Mouse (Mus musculus): ENCODE measurements at regions not wholly inside any gene's neighbourhood (a gene's known extent, or its start where the extent isn't known, plus 50 kb on each side); places are given as distances from the start of the nearest gene placed in this dataset.
"Not testable (repeated sequence)": the region's sequence is repeated elsewhere in the genome, so short reads cannot be mapped to it uniquely, and the experiment has no call there.

GRCm38 (mm10) chr17:62178612-62179210 is 702.4 kb downstream of the Efna5 start:
- WGBS, result 72% methylated on average over 2 of the region's 2 CpGs
- ATAC-seq (ENCODE audit: insufficient read depth) (no peak), DNase-seq (no peak)
- Histone ChIP-seq H3K27me3 (ENCODE audit: insufficient read depth, low read length) (no peaks in the 10 kb centered on the region), H3K4me2 (no peak overlapping the region), H3K9me3 (ENCODE audit: low read depth, low read length) (no peaks in the 10 kb centered on the region), H3K4me1 (ENCODE audit: insufficient read depth) (no peaks in the 10 kb centered on the region), H3K4me3 (ENCODE audit: low read depth, low read length) (no peak overlapping the region), H3K9ac (no peak overlapping the region), H3K36me3 (ENCODE audit: insufficient read depth) (no peaks in the 10 kb centered on the region), H3K27ac (ENCODE audit: low read depth) (no peak overlapping the region)
- no peak for TF ChIP-seq CTCF (IDR thresholded peaks at IDR 0.05; ENCODE audit: low read depth)

DNA sequence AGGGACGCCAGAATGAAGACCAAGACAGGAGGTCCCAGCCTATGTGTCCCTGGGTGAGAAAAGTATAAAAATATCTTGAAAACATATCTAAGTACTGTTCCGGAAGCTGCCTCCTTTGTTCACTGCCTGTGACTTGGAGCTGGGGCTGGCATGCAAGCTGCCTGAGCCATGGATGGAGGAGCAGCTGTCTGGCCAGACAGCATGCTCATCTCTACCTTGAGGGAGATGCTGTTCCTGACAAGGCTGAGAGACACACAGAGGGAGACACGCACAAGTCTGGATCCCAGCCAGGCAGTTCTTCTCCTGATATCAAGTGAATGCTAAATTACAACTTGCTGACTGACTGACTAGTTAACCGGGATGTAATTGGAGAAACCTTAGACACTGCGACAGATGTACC is 704.8 kb downstream of the Efna5 start:
- H3K9me3 ChIP-seq (ENCODE audit: low read depth, low read length), result no peaks in the 10 kb centered on the region
- DNase-seq (no peak), ATAC-seq (ENCODE audit: insufficient read depth) (no peak)
- H3K27ac ChIP-seq (ENCODE audit: low read depth), result no peak overlapping the region
- TF ChIP-seq CTCF (IDR thresholded peaks at IDR 0.05; ENCODE audit: low read depth), result no peak
- 59% methylated on average over 5 of the region's 5 CpGs for WGBS
- no peaks in the 10 kb centered on the region for H3K36me3 ChIP-seq (ENCODE audit: insufficient read depth)
- no peaks in the 10 kb centered on the region for H3K27me3 ChIP-seq (ENCODE audit: insufficient read depth, low read length)
- H3K4me2 ChIP-seq, result no peak overlapping the region
- no peaks in the 10 kb centered on the region for H3K4me1 ChIP-seq (ENCODE audit: insufficient read depth)
- H3K9ac ChIP-seq, result no peak overlapping the region
- H3K4me3 ChIP-seq (ENCODE audit: low read depth, low read length), result no peak overlapping the region

- H3K27me3 ChIP-seq (ENCODE audit: insufficient read depth, low read length), result no peaks in the 10 kb centered on the region
- 59% methylated on average over 5 of the region's 5 CpGs for WGBS
- no peak overlapping the region for H3K27ac ChIP-seq (ENCODE audit: low read depth)
- H3K4me3 ChIP-seq (ENCODE audit: low read depth, low read length), result no peak overlapping the region
- no peaks in the 10 kb centered on the region for H3K4me1 ChIP-seq (ENCODE audit: insufficient read depth)
- no peak for DNase-seq
- no peaks in the 10 kb centered on the region for H3K36me3 ChIP-seq (ENCODE audit: insufficient read depth)
- no peak for TF ChIP-seq CTCF (IDR thresholded peaks at IDR 0.05; ENCODE audit: low read depth)
- no peaks in the 10 kb centered on the region for H3K9me3 ChIP-seq (ENCODE audit: low read depth, low read length)
- ATAC-seq (ENCODE audit: insufficient read depth), result no peak
- H3K4me2 ChIP-seq, result no peak overlapping the region
- H3K9ac ChIP-seq, result no peak overlapping the region
Observed at GRCm38 (mm10) chr17:62172305-62172704, 708.8 kb downstream of the Efna5 start.

GRCm38 (mm10) chr17:62171532-62171931 is 709.6 kb downstream of the Efna5 start:
- no peaks in the 10 kb centered on the region for H3K9me3 ChIP-seq (ENCODE audit: low read depth, low read length)
- H3K4me1 ChIP-seq (ENCODE audit: insufficient read depth), result no peaks in the 10 kb centered on the region
- H3K4me2 ChIP-seq, result no peak overlapping the region
- TF ChIP-seq CTCF (IDR thresholded peaks at IDR 0.05; ENCODE audit: low read depth), result no peak
- H3K27ac ChIP-seq (ENCODE audit: low read depth), result no peak overlapping the region
- DNase-seq (peak; percentile 69), ATAC-seq (ENCODE audit: insufficient read depth) (peak; percentile 66; the same call in 1 of the 2 replicates)
- WGBS, result 42% methylated on average over 4 of the region's 4 CpGs
- no peak overlapping the region for H3K4me3 ChIP-seq (ENCODE audit: low read depth, low read length)
- no peak overlapping the region for H3K9ac ChIP-seq
- H3K36me3 ChIP-seq (ENCODE audit: insufficient read depth), result no peaks in the 10 kb centered on the region
- H3K27me3 ChIP-seq (ENCODE audit: insufficient read depth, low read length), result no peaks in the 10 kb centered on the region

DNA sequence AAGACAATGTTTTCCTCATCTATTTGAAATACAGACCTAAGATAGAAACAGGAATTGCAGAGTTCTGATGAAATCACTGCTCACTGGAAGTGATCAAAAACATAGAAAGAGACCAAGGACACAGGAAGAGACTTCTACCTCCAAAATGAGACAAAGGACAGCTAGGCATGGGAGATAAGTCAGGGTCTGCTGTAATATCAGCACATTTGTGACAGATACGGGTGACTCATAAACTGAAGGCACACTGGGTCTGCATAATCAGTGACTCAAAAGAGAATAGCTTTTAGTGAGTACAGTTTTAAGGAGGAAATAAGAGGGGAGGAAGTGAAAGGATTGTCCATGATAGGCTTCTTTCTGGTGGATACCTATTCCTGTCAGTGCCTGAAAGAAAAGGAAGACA is 719.7 kb downstream of the Efna5 start:
- no peak overlapping the region for H3K4me2 ChIP-seq
- H3K27me3 ChIP-seq (ENCODE audit: insufficient read depth, low read length), result no peaks in the 10 kb centered on the region
- H3K9ac ChIP-seq, result no peak overlapping the region
- no peaks in the 10 kb centered on the region for H3K4me1 ChIP-seq (ENCODE audit: insufficient read depth)
- 75% methylated on average over 1 of the region's 1 CpGs for WGBS
- H3K36me3 ChIP-seq (ENCODE audit: insufficient read depth), result no peaks in the 10 kb centered on the region
- no peaks in the 10 kb centered on the region for H3K9me3 ChIP-seq (ENCODE audit: low read depth, low read length)
- DNase-seq, result no peak
- ATAC-seq (ENCODE audit: insufficient read depth), result no peak
- TF ChIP-seq CTCF (IDR thresholded peaks at IDR 0.05; ENCODE audit: low read depth), result no peak
- H3K4me3 ChIP-seq (ENCODE audit: low read depth, low read length), result no peak overlapping the region
- H3K27ac ChIP-seq (ENCODE audit: low read depth), result no peak overlapping the region

- no peak overlapping the region for H3K4me3 ChIP-seq (ENCODE audit: low read depth, low read length)
- no peak overlapping the region for H3K4me2 ChIP-seq
- H3K36me3 ChIP-seq (ENCODE audit: insufficient read depth), result no peaks in the 10 kb centered on the region
- no peak for DNase-seq
- no peak for TF ChIP-seq CTCF (IDR thresholded peaks at IDR 0.05; ENCODE audit: low read depth)
- no peaks in the 10 kb centered on the region for H3K4me1 ChIP-seq (ENCODE audit: insufficient read depth)
- H3K9me3 ChIP-seq (ENCODE audit: low read depth, low read length), result no peaks in the 10 kb centered on the region
- H3K27me3 ChIP-seq (ENCODE audit: insufficient read depth, low read length), result no peaks in the 10 kb centered on the region
- no peak overlapping the region for H3K9ac ChIP-seq
- ATAC-seq (ENCODE audit: insufficient read depth), result no peak
- H3K27ac ChIP-seq (ENCODE audit: low read depth), result no peak overlapping the region
- 81% methylated on average over 2 of the region's 2 CpGs for WGBS
Observed at GRCm38 (mm10) chr17:62160301-62160700, 720.8 kb downstream of the Efna5 start.

DNA sequence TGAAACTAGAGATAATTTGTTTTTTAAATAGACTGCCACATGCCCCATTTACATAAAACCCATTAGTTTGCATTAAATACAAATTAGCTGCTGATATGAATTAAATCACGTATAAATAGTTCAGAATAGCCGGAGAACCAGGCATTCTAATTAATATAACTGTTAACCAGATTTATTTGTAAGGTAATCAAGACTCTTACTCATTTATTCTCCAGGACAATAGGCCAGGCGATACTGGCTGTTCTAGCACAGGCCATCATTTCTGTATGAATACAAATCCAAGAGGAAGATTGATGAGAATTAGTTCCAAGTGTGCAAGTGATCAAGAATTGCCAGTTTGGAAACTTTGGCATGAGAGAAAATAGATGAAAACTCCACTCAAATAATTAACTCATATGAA is 746.1 kb downstream of the Efna5 start:
- Histone ChIP-seq H3K27ac (ENCODE audit: low read depth) (no peak overlapping the region), H3K9me3 (ENCODE audit: low read depth, low read length) (no peaks in the 10 kb centered on the region), H3K4me3 (ENCODE audit: low read depth, low read length) (no peak overlapping the region), H3K4me1 (ENCODE audit: insufficient read depth) (no peaks in the 10 kb centered on the region), H3K9ac (no peak overlapping the region), H3K36me3 (ENCODE audit: insufficient read depth) (no peaks in the 10 kb centered on the region), H3K27me3 (ENCODE audit: insufficient read depth, low read length) (no peaks in the 10 kb centered on the region), H3K4me2 (no peak overlapping the region)
- DNase-seq (no peak), ATAC-seq (ENCODE audit: insufficient read depth) (no peak)
- WGBS, result 78% methylated on average over 3 of the region's 3 CpGs
- no peak for TF ChIP-seq CTCF (IDR thresholded peaks at IDR 0.05; ENCODE audit: low read depth)

GRCm38 (mm10) chr17:62111703-62112102 is 769.4 kb downstream of the Efna5 start:
- H3K9me3 ChIP-seq (ENCODE audit: low read depth, low read length); H3K36me3 ChIP-seq (ENCODE audit: insufficient read depth); ATAC-seq (ENCODE audit: insufficient read depth); H3K27me3 ChIP-seq (ENCODE audit: insufficient read depth, low read length); DNase-seq; H3K4me1 ChIP-seq (ENCODE audit: insufficient read depth); H3K4me3 ChIP-seq (ENCODE audit: low read depth, low read length); H3K4me2 ChIP-seq; H3K9ac ChIP-seq; H3K27ac ChIP-seq (ENCODE audit: low read depth): not testable (repeated sequence)
- WGBS, result 95% methylated on average over 3 of the region's 3 CpGs
